Mouse (Mus musculus) MEL (cell line): ENCODE data around the gene Fgfr2.

Source experiments
- CTCF ChIP-seq, 3 experiments: IDR thresholded peaks in 2 of 3; conservative IDR thresholded peaks in 1 of 3; 2 replicates each; pipeline ENCODE4 v1.5.1; 2011 to 2012; ENCODE audit warnings: low read length in 3 of 3, low read depth in 2 of 3, mild to moderate bottlenecking in 2 of 3, improper control_type of control experiment in 1 of 3, inconsistent platforms in 1 of 3, mixed read lengths in 1 of 3, moderate library complexity in 1 of 3; ENCODE audit not compliant: control insufficient read depth in 1 of 3, insufficient read depth in 1 of 3, poor library complexity in 1 of 3, severe bottlenecking in 1 of 3
- MXI1 ChIP-seq: IDR thresholded peaks from 2 replicates; pipeline ENCODE4 v1.6.1; 2011; ENCODE audit warnings: mild to moderate bottlenecking, low read depth, low read length, improper control_type of control experiment
- TAL1 ChIP-seq: IDR thresholded peaks from 2 replicates; pipeline ENCODE4 v1.6.1; 2012; ENCODE audit warnings: mild to moderate bottlenecking, inconsistent platforms, low read length, moderate library complexity, mixed read lengths
- TCF12 ChIP-seq: IDR thresholded peaks from 2 replicates; pipeline ENCODE4 v1.6.1; 2014; ENCODE audit warnings: low read depth, mild to moderate bottlenecking, inconsistent platforms, low read length, improper control_type of control experiment, moderate library complexity
- USF2 ChIP-seq, 2 experiments: IDR thresholded peaks; 2 replicates each; pipeline ENCODE4 v1.6.1; 2011 to 2012; ENCODE audit warnings: improper control_type of control experiment in 2 of 2, low read length in 2 of 2, borderline replicate concordance in 1 of 2, inconsistent platforms in 1 of 2, low read depth in 1 of 2, mild to moderate bottlenecking in 1 of 2; ENCODE audit not compliant: insufficient read depth in 1 of 2

DNA sequence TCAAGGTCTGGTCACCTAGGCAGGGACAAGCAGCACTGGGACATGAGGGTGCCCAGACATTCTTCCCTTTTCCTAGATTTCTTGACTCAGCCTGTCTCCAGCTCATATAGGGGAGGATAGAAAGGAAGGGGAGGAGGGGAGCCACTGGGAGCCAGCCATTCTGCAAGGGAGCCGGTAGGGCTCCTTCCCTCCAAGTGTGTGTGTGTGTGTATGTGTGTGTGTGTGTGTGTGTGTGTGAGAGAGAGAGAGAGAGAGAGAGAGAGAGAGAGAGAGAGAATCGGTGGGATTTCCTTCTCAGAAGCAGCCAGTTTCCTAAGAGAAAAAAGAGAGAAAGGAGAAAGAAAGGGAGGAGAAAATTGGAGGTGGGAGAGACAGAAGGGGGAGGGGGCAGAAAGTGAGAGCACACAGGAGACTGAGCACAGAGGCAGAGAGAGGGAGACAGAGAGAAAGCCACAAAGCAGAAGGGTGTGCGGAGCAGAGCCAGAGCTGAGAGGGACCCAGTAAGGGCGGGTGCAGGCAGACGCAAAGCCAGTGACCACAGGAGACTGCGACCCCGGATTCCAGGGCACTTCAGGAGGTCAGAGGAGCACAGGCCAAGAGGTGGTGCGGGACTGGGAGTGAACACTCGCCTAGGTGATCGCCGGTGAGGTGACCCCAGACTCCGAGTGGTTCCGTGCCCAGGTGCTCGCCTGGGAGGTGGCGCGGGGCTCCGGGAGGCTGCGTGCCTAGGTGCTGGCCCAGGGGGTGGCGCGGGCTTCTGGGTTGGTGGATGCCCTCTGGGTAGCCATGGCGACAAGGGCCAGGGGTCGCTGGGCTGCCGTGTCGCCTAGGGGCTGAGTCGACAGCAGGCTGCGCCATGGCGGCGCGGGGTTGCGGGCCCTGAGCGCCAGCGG is 1156.9 kb downstream of the Fgfr2 start, which contains the start of gene Gpr26:
- TF ChIP-seq MXI1, result no peak
- TF ChIP-seq TCF12, result no peak
- no peak for TF ChIP-seq TAL1
- no peak for TF ChIP-seq USF2 (IDR thresholded peaks at IDR 0.05; ENCODE audit: borderline replicate concordance in 1 of 2, insufficient read depth in 1 of 2, low read depth in 1 of 2, low read length in 2 of 2)
- no peak for TF ChIP-seq CTCF (IDR thresholded peaks at IDR 0.05 in 2 of 3, conservative IDR thresholded peaks at IDR 0.05 in 1 of 3; ENCODE audit: control insufficient read depth in 1 of 3, insufficient read depth in 1 of 3, low read depth in 2 of 3, low read length in 3 of 3, poor library complexity in 1 of 3, severe bottlenecking in 1 of 3)
